Mouse (Mus musculus) monocyte, adult 2 months (primary cell): ENCODE data around the gene Gdpd3.

Experiments used
- DNase-seq, 2 experiments: peaks; one replicate each; pipeline ENCODE4 v3.0.0; 2022; ENCODE audit warnings: low spot score in 2 of 2, low read depth in 1 of 2

The Gdpd3 gene

GRCm38 (mm10) chr7:126803181-126803580 is 37.0 kb downstream of the Gdpd3 start:
- no peak for DNase-seq

GRCm38 (mm10) chr7:126803751-126804150 is 37.6 kb downstream of the Gdpd3 start:
- DNase-seq, result no peak

- DNase-seq, result no peak
These were observed 40.8 kb downstream of the Gdpd3 start for GRCm38 (mm10) chr7:126806956-126807355.

- no peak for DNase-seq
These were observed 41.3 kb downstream of the Gdpd3 start for GRCm38 (mm10) chr7:126807405-126807804.

GRCm38 (mm10) chr7:126808703-126809455 is 42.7 kb downstream of the Gdpd3 start:
- DNase-seq, result no peak

GRCm38 (mm10) chr7:126809723-126810369 is 43.7 kb downstream of the Gdpd3 start:
- no peak for DNase-seq

- DNase-seq, result no peak
These were observed 49.6 kb downstream of the Gdpd3 start for GRCm38 (mm10) chr7:126815726-126816222.

GRCm38 (mm10) chr7:126816494-126816893 is 50.4 kb downstream of the Gdpd3 start:
- DNase-seq, result no peak

- DNase-seq, result no peak
These were observed 51.5 kb downstream of the Gdpd3 start for GRCm38 (mm10) chr7:126817595-126817994.

- DNase-seq, result no peak
These were observed 52.7 kb downstream of the Gdpd3 start for GRCm38 (mm10) chr7:126818818-126819217.

- DNase-seq, result peak; percentile 33 to 69
These were observed 55.8 kb downstream of the Gdpd3 start for GRCm38 (mm10) chr7:126821835-126822511.

GRCm38 (mm10) chr7:126822741-126823140 is 56.6 kb downstream of the Gdpd3 start:
- DNase-seq, result no peak

GRCm38 (mm10) chr7:126823202-126823711 is 57.1 kb downstream of the Gdpd3 start:
- no peak for DNase-seq

- no peak for DNase-seq
These were observed 57.8 kb downstream of the Gdpd3 start for GRCm38 (mm10) chr7:126823940-126824339.
